Mouse (Mus musculus) T-helper 17 cell (primary cell): ENCODE measurements at regions not wholly inside any gene's neighbourhood (a gene's known extent, or its start where the extent isn't known, plus 50 kb on each side); places are given as distances from the start of the nearest gene placed in this dataset.

Experiments
- in situ Hi-C, 2 experiments: fragments of 300-600 bp; cut with MboI, MseI; formaldehyde crosslinking; loops; 1 replicate in 1 of 2; 2 replicates in 1 of 2; pipeline ENCODE4 v1.15.1; 2025; ENCODE audit warnings: high pct_unique_total_duplicates in 2 of 2

- in situ Hi-C loops: no loop called here
These were observed 121.1 kb upstream of the Cdkn3 start for GRCm38 (mm10) chr14:46639116-46639826.

GRCm38 (mm10) chr14:46638516-46638915, 121.8 kb upstream of the Cdkn3 start:
- in situ Hi-C loops: no loop called here

GRCm38 (mm10) chr14:46637240-46637639, 123.1 kb upstream of the Cdkn3 start:
- in situ Hi-C loops: no loop called here

- in situ Hi-C loops: no loop called here
These were observed 124.0 kb upstream of the Cdkn3 start for GRCm38 (mm10) chr14:46636364-46636763.

- in situ Hi-C loops: no loop called here
These were observed 125.0 kb upstream of the Cdkn3 start for GRCm38 (mm10) chr14:46635322-46635721.

- in situ Hi-C loops: no loop called here
These were observed 125.6 kb upstream of the Cdkn3 start for GRCm38 (mm10) chr14:46634656-46635244.

GRCm38 (mm10) chr14:46634251-46634650, 126.1 kb upstream of the Cdkn3 start:
- in situ Hi-C loops: no loop called here

- in situ Hi-C loops: no loop called here
These were observed 132.7 kb upstream of the Cdkn3 start for GRCm38 (mm10) chr14:46627690-46628089.

- in situ Hi-C loops: no loop called here
These were observed 134.6 kb upstream of the Cdkn3 start for GRCm38 (mm10) chr14:46625760-46626159.

- in situ Hi-C loops: no loop called here
These were observed 136.7 kb upstream of the Cdkn3 start for GRCm38 (mm10) chr14:46623645-46624044.

GRCm38 (mm10) chr14:46616030-46616429, 144.3 kb upstream of the Cdkn3 start:
- in situ Hi-C loops: no loop called here

GRCm38 (mm10) chr14:46614936-46615335, 145.4 kb upstream of the Cdkn3 start:
- in situ Hi-C loops: no loop called here

- in situ Hi-C loops: no loop called here
These were observed 146.6 kb upstream of the Cdkn3 start for GRCm38 (mm10) chr14:46613748-46614147.

GRCm38 (mm10) chr14:46613211-46613610, 147.1 kb upstream of the Cdkn3 start:
- in situ Hi-C loops: no loop called here

- in situ Hi-C loops: no loop called here
These were observed 147.8 kb upstream of the Cdkn3 start for GRCm38 (mm10) chr14:46612584-46612983.

- in situ Hi-C loops: no loop called here
These were observed 149.4 kb upstream of the Cdkn3 start for GRCm38 (mm10) chr14:46610926-46611325.

- in situ Hi-C loops: no loop called here
These were observed 150.0 kb upstream of the Cdkn3 start for GRCm38 (mm10) chr14:46610226-46610855.

GRCm38 (mm10) chr14:46606694-46607093, 153.6 kb upstream of the Cdkn3 start:
- in situ Hi-C loops: no loop called here

GRCm38 (mm10) chr14:46606037-46606436, 154.3 kb upstream of the Cdkn3 start:
- in situ Hi-C loops: no loop called here

GRCm38 (mm10) chr14:46604886-46605531, 155.3 kb upstream of the Cdkn3 start:
- in situ Hi-C loops: no loop called here

GRCm38 (mm10) chr14:46604156-46604885, 156.0 kb upstream of the Cdkn3 start:
- in situ Hi-C loops: no loop called here
